Mouse (Mus musculus) forelimb bud, embryonic 11.5 days (tissue): ENCODE results near the gene Hps6.
A peak's percentile ranks its signal among the peaks of the same experiment; 100 is the strongest.

Experiments used
- DNase-seq: peaks from one replicate; pipeline ENCODE4 v3.0.0-alpha.2; 2012; ENCODE audit warnings: low read depth, low spot score

The Hps6 gene

GRCm38 (mm10) chr19:46044993-46045695 lies 41.8 kb downstream of the Hps6 start, which contains the start of gene Ldb1:
Gene Ldb1, minus strand, starts transcription at chr19:46045214.
- peak; percentile 85 for DNase-seq

GRCm38 (mm10) chr19:46045696-46046311 lies 42.5 kb downstream of the Hps6 start:
- no peak for DNase-seq

- no peak for DNase-seq
These were observed 43.3 kb downstream of the Hps6 start for GRCm38 (mm10) chr19:46046621-46047025.

- no peak for DNase-seq
These were observed 44.1 kb downstream of the Hps6 start for GRCm38 (mm10) chr19:46047426-46047825.

GRCm38 (mm10) chr19:46049129-46049528 lies 45.8 kb downstream of the Hps6 start:
- no peak for DNase-seq

GRCm38 (mm10) chr19:46050462-46050861 lies 47.2 kb downstream of the Hps6 start:
- no peak for DNase-seq
